Comparison of ENCODE assay signal across 8 mouse cellular contexts in genomic region chr6:126848712-126849704, GRCm38 (mm10). TPM values are rescaled to one million over a fixed set of nuclear protein-coding genes. Genes with fewer than 3 reads are reported as not detected.
DNase-seq lines count a peak whose midpoint lies in the region; ATAC-seq and TF ChIP-seq lines count a peak whose summit lies in the region.

Gene Ndufa9 (minus strand): TSS chr6:126849136.

- peak within 1 kb of the TSS; percentile 86 for H3K9ac ChIP-seq in forebrain, embryonic 12.5 days
- peak within 1 kb of the TSS; percentile 94 for H3K9ac ChIP-seq in heart, postnatal 0 days (replicated peaks; ENCODE audit: low read depth, low read length)
- peak within 1 kb of the TSS; percentile 81 for H3K9ac ChIP-seq in liver, embryonic 16.5 days (ENCODE audit: low read depth, low read length)
- peak within 1 kb of the TSS; percentile 91 for H3K9ac ChIP-seq in neural tube, embryonic 13.5 days

- peak within 1 kb of the TSS; percentile 79 for H3K4me2 ChIP-seq in forebrain, embryonic 12.5 days
- peak within 1 kb of the TSS; percentile 88 for H3K4me2 ChIP-seq in heart, postnatal 0 days (ENCODE audit: low read depth, low read length)
- peak within 1 kb of the TSS; percentile 80 for H3K4me2 ChIP-seq in liver, embryonic 16.5 days (ENCODE audit: low read depth, low read length)
- peak within 1 kb of the TSS; percentile 75 for H3K4me2 ChIP-seq in neural tube, embryonic 13.5 days

- peak within 1 kb of the TSS; percentile 98 for H3K4me3 ChIP-seq in E14TG2a.4 (replicated peaks; ENCODE audit: low read length)
- peak within 1 kb of the TSS; percentile 86 for H3K4me3 ChIP-seq in forebrain, embryonic 12.5 days (replicated peaks)
- peak within 1 kb of the TSS; percentile 92 for H3K4me3 ChIP-seq in heart, postnatal 0 days (ENCODE audit: low read depth, low read length)
- H3K4me3 ChIP-seq in liver, embryonic 16.5 days (ENCODE audit: low read depth, low read length) = peak within 1 kb of the TSS; percentile 92
- peak within 1 kb of the TSS; percentile 85 for H3K4me3 ChIP-seq in neural tube, embryonic 13.5 days
- peak within 1 kb of the TSS; percentile 100 for H3K4me3 ChIP-seq in testis, adult 2 months (ENCODE audit: control insufficient read depth, low read depth, low read length)

- no peaks in the 10 kb centered on the region for H3K27me3 ChIP-seq in E14TG2a.4 (ENCODE audit: insufficient read depth, low read length)
- H3K27me3 ChIP-seq in forebrain, embryonic 12.5 days = peaks cover 11% of the 10 kb centered on the region; the same call in 1 of the 2 replicates
- H3K27me3 ChIP-seq in heart, postnatal 0 days (ENCODE audit: control insufficient read depth, insufficient read depth, low read length) = no peaks in the 10 kb centered on the region
- no peaks in the 10 kb centered on the region for H3K27me3 ChIP-seq in liver, embryonic 16.5 days (ENCODE audit: control insufficient read depth, insufficient read depth, low read depth, low read length)
- H3K27me3 ChIP-seq in neural tube, embryonic 13.5 days = peaks cover 5% of the 10 kb centered on the region; the same call in 1 of the 2 replicates
- H3K27me3 ChIP-seq in testis, adult 2 months (ENCODE audit: control insufficient read depth, insufficient read depth, low read length) = no peaks in the 10 kb centered on the region

- no peak for TF ChIP-seq CTCF in E14TG2a.4 (conservative IDR thresholded peaks at IDR 0.05; ENCODE audit: low read length)
- TF ChIP-seq CTCF in heart, postnatal 0 days (IDR thresholded peaks at IDR 0.05; ENCODE audit: low read depth) = no peak
- no peak for TF ChIP-seq CTCF in testis, adult 2 months (IDR thresholded peaks at IDR 0.05; ENCODE audit: control insufficient read depth, insufficient read depth, insufficient replicate concordance, low read depth, low read length)

- H3K27ac ChIP-seq in forebrain, embryonic 12.5 days = peak within 1 kb of the TSS; percentile 65
- peak within 1 kb of the TSS; percentile 85 for H3K27ac ChIP-seq in heart, postnatal 0 days (ENCODE audit: low read depth)
- H3K27ac ChIP-seq in liver, embryonic 16.5 days (ENCODE audit: low read length) = peak within 1 kb of the TSS; percentile 41
- peak within 1 kb of the TSS; percentile 87 for H3K27ac ChIP-seq in neural tube, embryonic 13.5 days (replicated peaks)
- H3K27ac ChIP-seq in testis, adult 2 months (ENCODE audit: control insufficient read depth, insufficient read depth, low read depth, low read length) = peak within 1 kb of the TSS; percentile 92

- no peaks in the 10 kb centered on the region for H3K9me3 ChIP-seq in E14TG2a.4 (ENCODE audit: low read length)
- H3K9me3 ChIP-seq in forebrain, embryonic 12.5 days = no peaks in the 10 kb centered on the region
- no peaks in the 10 kb centered on the region for H3K9me3 ChIP-seq in heart, postnatal 0 days (replicated peaks; ENCODE audit: control insufficient read depth, low read length)
- H3K9me3 ChIP-seq in liver, embryonic 16.5 days (replicated peaks; ENCODE audit: control insufficient read depth, low read length) = no peaks in the 10 kb centered on the region
- no peaks in the 10 kb centered on the region for H3K9me3 ChIP-seq in neural tube, embryonic 13.5 days

- peak; percentile 93 for TF ChIP-seq POLR2A in testis, adult 2 months (IDR thresholded peaks at IDR 0.05; ENCODE audit: control insufficient read depth, low read depth, low read length)

- H3K36me3 ChIP-seq in E14TG2a.4 (ENCODE audit: insufficient read depth, low read length) = peaks cover 12% of the 10 kb centered on the region
- no peaks in the 10 kb centered on the region; the same call in 1 of the 2 replicates for H3K36me3 ChIP-seq in forebrain, embryonic 12.5 days (replicated peaks)
- H3K36me3 ChIP-seq in heart, postnatal 0 days (replicated peaks; ENCODE audit: control insufficient read depth, insufficient read depth, low read length) = peaks cover 10% of the 10 kb centered on the region
- H3K36me3 ChIP-seq in liver, embryonic 16.5 days (ENCODE audit: control insufficient read depth, insufficient read depth) = peaks cover 2% of the 10 kb centered on the region; the same call in 1 of the 2 replicates
- peaks cover 7% of the 10 kb centered on the region for H3K36me3 ChIP-seq in neural tube, embryonic 13.5 days
- no peaks in the 10 kb centered on the region for H3K36me3 ChIP-seq in testis, adult 2 months (ENCODE audit: control insufficient read depth, insufficient read depth, low read length)

- TF ChIP-seq EP300 in heart, postnatal 0 days (IDR thresholded peaks at IDR 0.05; ENCODE audit: low read depth) = no peak

- peak; percentile 93 for DNase-seq in c-Kit-positive CD71-positive TER-119-positive erythroid progenitor cells, embryonic 14.5 days (ENCODE audit: low spot score)
- peak; percentile 93 for DNase-seq in heart, postnatal 0 days (ENCODE audit: low spot score)
- DNase-seq in kidney, postnatal 4 days = peak; percentile 97

- ATAC-seq in forebrain, embryonic 12.5 days (ENCODE audit: low FRiP score) = peak; percentile 93
- ATAC-seq in heart, postnatal 0 days (ENCODE audit: insufficient read depth, low read depth) = peak; percentile 89
- peak; percentile 88 for ATAC-seq in liver, embryonic 16.5 days (ENCODE audit: low read depth)
- peak; percentile 90 for ATAC-seq in neural tube, embryonic 13.5 days (ENCODE audit: low read depth)

- peaks cover 19% of the 10 kb centered on the region for H3K4me1 ChIP-seq in E14TG2a.4 (replicated peaks; ENCODE audit: low read depth, low read length)
- H3K4me1 ChIP-seq in forebrain, embryonic 12.5 days = peaks cover 16% of the 10 kb centered on the region
- peaks cover 16% of the 10 kb centered on the region for H3K4me1 ChIP-seq in heart, postnatal 0 days (ENCODE audit: control insufficient read depth, insufficient read depth)
- H3K4me1 ChIP-seq in liver, embryonic 16.5 days (ENCODE audit: control insufficient read depth, low read depth, low read length) = peaks cover 15% of the 10 kb centered on the region
- peaks cover 24% of the 10 kb centered on the region for H3K4me1 ChIP-seq in neural tube, embryonic 13.5 days (replicated peaks)
- H3K4me1 ChIP-seq in testis, adult 2 months (ENCODE audit: control insufficient read depth, insufficient read depth, low read length) = peaks cover 6% of the 10 kb centered on the region

- 5% methylated on average over 46 of the region's 46 CpGs for WGBS in forebrain, embryonic 12.5 days
- WGBS in heart, postnatal 0 days = 6% methylated on average over 46 of the region's 46 CpGs
- WGBS in liver, embryonic 16.5 days (ENCODE audit: insufficient replicate concordance) = 6% methylated on average over 46 of the region's 46 CpGs
- WGBS in neural tube, embryonic 13.5 days = 6% methylated on average over 46 of the region's 46 CpGs

RNA-seq across cellular contexts. Expression of gene Ndufa9, which starts in this region (rescaled TPM):
- 167 and 175 TPM in 2 replicates for polyA plus RNA-seq in forebrain, embryonic 12.5 days (2016; fragmentation: Nextera tagmentation; extraction: Ambion mirVana)
- 532 and 638 TPM in 2 replicates for total RNA-seq in heart, postnatal 0 days (2014; rRNA removed; ENCODE audit: low replicate concordance)
- polyA plus RNA-seq in heart, postnatal 0 days (2015; fragmentation: Nextera tagmentation; extraction: Ambion mirVana) = 799 and 823 TPM in 2 replicates
- 132 and 147 TPM in 2 replicates for polyA plus RNA-seq in liver, embryonic 16.5 days (2015; fragmentation: Nextera tagmentation; extraction: Ambion mirVana)
- polyA plus RNA-seq in neural tube, embryonic 13.5 days (2015; fragmentation: Nextera tagmentation; extraction: Ambion mirVana) = 209 TPM in 2 replicates
- polyA plus RNA-seq in testis, adult 2 months (2012; rRNA removed) = 104 and 110 TPM in 2 replicates

Comparison
In these comparisons a context has a peak if more than half of its experiments do, and no peak if none do; other contexts are left out.
1. Peak in every context shown above with its lines: DNase-seq, ATAC-seq, H3K4me3 ChIP-seq and H3K27ac ChIP-seq.
2. H3K27ac ChIP-seq: peak in every context shown above with its lines; median percentile 92 in testis, adult 2 months; 87 in neural tube, embryonic 13.5 days; 85 in heart, postnatal 0 days; 65 in forebrain, embryonic 12.5 days; 41 in liver, embryonic 16.5 days.